Mouse (Mus musculus) brain, embryonic 14.5 days (tissue): Measurements from ENCODE around the gene Slc16a10.

Source experiments
- CTCF ChIP-seq: fragments of 200-500 bp; IDR thresholded peaks from 2 replicates; pipeline ENCODE4 v1.5.1; 2012; ENCODE audit warnings: inconsistent platforms, mild to moderate bottlenecking, moderate library complexity, borderline replicate concordance; ENCODE audit not compliant: insufficient read depth, insufficient read length; ENCODE audit errors: extremely low read depth
- POLR2A ChIP-seq: fragments of 200-500 bp; IDR thresholded peaks from 2 replicates; pipeline ENCODE4 v1.6.1; 2012; ENCODE audit warnings: mild to moderate bottlenecking, inconsistent platforms, borderline replicate concordance; ENCODE audit not compliant: poor library complexity, insufficient read depth, insufficient read length, severe bottlenecking; ENCODE audit errors: extremely low read depth

DNA sequence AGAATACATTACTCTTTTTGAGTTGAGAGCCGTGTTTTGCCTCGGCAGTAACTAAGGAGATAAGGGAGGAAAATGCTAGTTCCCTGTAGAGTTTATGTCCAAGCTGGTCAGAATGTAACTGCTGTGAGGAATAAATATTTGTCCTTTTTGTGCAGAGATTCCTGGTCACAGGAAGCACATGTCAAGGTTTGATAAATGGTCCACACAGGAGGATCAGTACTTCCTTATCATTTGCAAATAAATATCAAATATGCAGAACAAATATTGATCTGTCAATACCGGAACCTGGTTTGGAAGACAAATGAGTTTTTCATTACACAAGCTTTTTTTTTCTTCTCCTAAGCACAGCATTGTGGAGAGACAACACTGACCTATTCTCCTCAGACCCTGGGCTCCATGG lies 90.1 kb downstream of the Slc16a10 start:
- TF ChIP-seq CTCF (no peak), POLR2A (no peak)
